Mouse (Mus musculus) layer of hippocampus, adult 2 months (tissue): ENCODE measurements at regions not wholly inside any gene's neighbourhood (a gene's known extent, or its start where the extent isn't known, plus 50 kb on each side); places are given as distances from the start of the nearest gene placed in this dataset.

Experiments
- DNase-seq, 2 experiments: peaks; one replicate each; pipeline ENCODE4 v3.0.0; 2022; ENCODE audit warnings: low spot score in 2 of 2
- H3K27ac ChIP-seq: fragments of 200-600 bp; 2 replicates; pipeline ENCODE4 v1.8.1; 2022
- H3K4me3 ChIP-seq: fragments of 200-600 bp; 2 replicates; pipeline ENCODE4 v1.8.1; 2022; ENCODE audit warnings: mild to moderate bottlenecking
- CTCF ChIP-seq: fragments of 200-600 bp; conservative IDR thresholded peaks from 2 replicates; pipeline ENCODE4 v1.8.1; 2022; ENCODE audit warnings: antibody characterized with exemption, mild to moderate bottlenecking, moderate library complexity

GRCm38 (mm10) chr15:87180836-87181235 lies 363.3 kb upstream of the Fam19a5 start:
- DNase-seq: no peak
- no peak overlapping the region for H3K27ac ChIP-seq
- TF ChIP-seq CTCF: no peak
- H3K4me3 ChIP-seq: no peak overlapping the region

GRCm38 (mm10) chr15:87184248-87184647 lies 359.9 kb upstream of the Fam19a5 start:
- Histone ChIP-seq H3K27ac (no peak overlapping the region), H3K4me3 (no peak overlapping the region)
- no peak for DNase-seq
- TF ChIP-seq CTCF: no peak

- Histone ChIP-seq H3K27ac (no peak overlapping the region), H3K4me3 (no peak overlapping the region)
- no peak for DNase-seq
- TF ChIP-seq CTCF: peak; percentile 59
Observed at GRCm38 (mm10) chr15:87188816-87189455, 355.2 kb upstream of the Fam19a5 start.

GRCm38 (mm10) chr15:87191901-87192300 lies 352.2 kb upstream of the Fam19a5 start:
- Histone ChIP-seq H3K4me3 (no peak overlapping the region), H3K27ac (no peak overlapping the region)
- DNase-seq: peak in 1 of 2 experiments; percentile 27
- TF ChIP-seq CTCF: peak; percentile 79

GRCm38 (mm10) chr15:87196306-87196893 lies 347.7 kb upstream of the Fam19a5 start:
- Histone ChIP-seq H3K27ac (no peak overlapping the region), H3K4me3 (no peak overlapping the region)
- no peak for TF ChIP-seq CTCF
- DNase-seq: no peak

GRCm38 (mm10) chr15:87199641-87200040 lies 344.5 kb upstream of the Fam19a5 start:
- no peak overlapping the region for H3K4me3 ChIP-seq
- no peak overlapping the region for H3K27ac ChIP-seq
- no peak for DNase-seq
- TF ChIP-seq CTCF: no peak

GRCm38 (mm10) chr15:87200282-87201048 lies 343.6 kb upstream of the Fam19a5 start:
- no peak for DNase-seq
- no peak for TF ChIP-seq CTCF
- H3K4me3 ChIP-seq: peak overlapping the region; percentile 14
- no peak overlapping the region for H3K27ac ChIP-seq

- H3K27ac ChIP-seq: no peak overlapping the region
Observed at GRCm38 (mm10) chr15:87201055-87201454, 343.0 kb upstream of the Fam19a5 start.

GRCm38 (mm10) chr15:87229951-87230350 lies 314.1 kb upstream of the Fam19a5 start:
- H3K27ac ChIP-seq: no peak overlapping the region
- no peak for TF ChIP-seq CTCF
- no peak overlapping the region for H3K4me3 ChIP-seq

More at GRCm38 (mm10) chr15:87201055-87201454, 343.0 kb upstream of the Fam19a5 start:
- H3K4me3 ChIP-seq: no peak overlapping the region; the same call in 1 of the 2 replicates
- TF ChIP-seq CTCF: no peak
- DNase-seq: no peak

GRCm38 (mm10) chr15:87236096-87236495 lies 308.0 kb upstream of the Fam19a5 start:
- no peak for TF ChIP-seq CTCF
- no peak for DNase-seq
- H3K4me3 ChIP-seq: no peak overlapping the region
- no peak overlapping the region for H3K27ac ChIP-seq

More at GRCm38 (mm10) chr15:87229951-87230350, 314.1 kb upstream of the Fam19a5 start:
- DNase-seq: no peak

- DNase-seq: no peak
- no peak for TF ChIP-seq CTCF
- no peak overlapping the region for H3K27ac ChIP-seq
- H3K4me3 ChIP-seq: no peak overlapping the region
Observed at GRCm38 (mm10) chr15:87239057-87239456, 305.0 kb upstream of the Fam19a5 start.

GRCm38 (mm10) chr15:87261497-87261896 lies 282.6 kb upstream of the Fam19a5 start:
- TF ChIP-seq CTCF: no peak
- Histone ChIP-seq H3K27ac (no peak overlapping the region), H3K4me3 (no peak overlapping the region)
- DNase-seq: no peak

- Histone ChIP-seq H3K4me3 (no peak overlapping the region), H3K27ac (no peak overlapping the region)
- TF ChIP-seq CTCF: no peak
- no peak for DNase-seq
Observed at GRCm38 (mm10) chr15:87264906-87265305, 279.2 kb upstream of the Fam19a5 start.
